Mouse (Mus musculus) stomach, postnatal 0 days (tissue): ENCODE results near the gene Kcnk12.

Experiments
- CTCF ChIP-seq: IDR thresholded peaks from 2 replicates; pipeline ENCODE4 v1.5.1; 2016; ENCODE audit warnings: antibody characterized with exemption, low read depth, mild to moderate bottlenecking, moderate library complexity
- EP300 ChIP-seq: optimal IDR thresholded peaks from 2 replicates; pipeline ENCODE3; 2016; ENCODE audit warnings: antibody characterized with exemption

DNA sequence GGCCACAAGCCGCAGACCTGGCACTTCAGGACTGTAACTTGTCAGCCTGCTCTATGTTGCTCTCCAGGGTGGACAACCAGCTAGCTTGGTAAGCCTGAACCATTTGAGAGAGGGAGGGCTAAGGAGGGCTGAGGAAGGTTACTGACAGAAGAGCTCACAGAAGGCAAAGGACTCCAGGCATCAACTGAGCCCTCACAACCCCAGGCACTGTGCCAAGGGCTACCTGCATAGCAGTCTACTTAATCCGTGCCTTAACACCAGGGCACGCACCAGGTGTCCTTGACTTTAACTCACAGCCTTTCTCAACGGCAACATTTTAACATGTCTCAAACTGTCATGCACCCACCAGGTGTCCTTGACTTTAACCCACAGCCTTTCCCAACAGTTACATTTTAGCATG lies 37.5 kb downstream of the Kcnk12 start:
- no peak for TF ChIP-seq CTCF
- no peak for TF ChIP-seq EP300
